Mouse (Mus musculus): ENCODE measurements around the gene Slc30a7. TPM values are rescaled to one million over a fixed set of nuclear protein-coding genes. Genes with fewer than 3 reads are reported as not detected.

The Slc30a7 gene
- polyA plus RNA-seq, 1 experiment from 2014 or later = 15.0 TPM

GRCm38 (mm10) chr3:115961311-115962027 lies 45.7 kb downstream of the Slc30a7 start:
- Histone ChIP-seq H3K36me3 (peaks cover 43% of the 10 kb centered on the region), H3K4me3 (no peak overlapping the region), H3K9me3 (no peaks in the 10 kb centered on the region), H3K4me2 (no peak overlapping the region), H3K27me3 (no peaks in the 10 kb centered on the region), H3K9ac (no peak overlapping the region), H3K4me1 (replicated peaks) (no peaks in the 10 kb centered on the region), H3K27ac (replicated peaks) (no peak overlapping the region)
- ATAC-seq (ENCODE audit: low read depth) = no peak
- 89% methylated on average over 11 of the region's 11 CpGs for WGBS

- Histone ChIP-seq H3K4me2 (no peak overlapping the region), H3K27me3 (no peaks in the 10 kb centered on the region), H3K4me3 (no peak overlapping the region), H3K9ac (no peak overlapping the region), H3K36me3 (peaks cover 58% of the 10 kb centered on the region), H3K9me3 (no peaks in the 10 kb centered on the region), H3K27ac (replicated peaks) (no peak overlapping the region), H3K4me1 (replicated peaks) (no peaks in the 10 kb centered on the region)
- 97% methylated on average over 7 of the region's 7 CpGs for whole genome bisulfite sequencing
- no peak for ATAC-seq (ENCODE audit: low read depth)
Measured at GRCm38 (mm10) chr3:115957223-115957622, 50.0 kb downstream of the Slc30a7 start.

GRCm38 (mm10) chr3:115953088-115953487 lies 54.1 kb downstream of the Slc30a7 start:
- ATAC-seq (ENCODE audit: low read depth) = no peak
- Histone ChIP-seq H3K9me3 (no peaks in the 10 kb centered on the region), H3K27ac (replicated peaks) (0 out of 2 replicates have a peak overlapping the region, but pooled peaks have one; percentile 28), H3K27me3 (no peaks in the 10 kb centered on the region), H3K4me3 (no peak overlapping the region), H3K4me1 (replicated peaks) (peaks cover 16% of the 10 kb centered on the region; the same call in 1 of the 2 replicates), H3K4me2 (no peak overlapping the region), H3K9ac (no peak overlapping the region), H3K36me3 (peaks cover 53% of the 10 kb centered on the region)
- WGBS = 79% methylated on average over 3 of the region's 3 CpGs

GRCm38 (mm10) chr3:115952356-115952755 lies 54.9 kb downstream of the Slc30a7 start:
- H3K4me2 ChIP-seq = no peak overlapping the region
- no peaks in the 10 kb centered on the region for H3K9me3 ChIP-seq
- H3K27me3 ChIP-seq = no peaks in the 10 kb centered on the region
- ATAC-seq (ENCODE audit: low read depth) = no peak
- peaks cover 16% of the 10 kb centered on the region; the same call in 1 of the 2 replicates for H3K4me1 ChIP-seq (replicated peaks)
- peaks cover 47% of the 10 kb centered on the region for H3K36me3 ChIP-seq
- 94% methylated on average over 4 of the region's 4 CpGs for WGBS
- H3K4me3 ChIP-seq = no peak overlapping the region
- H3K9ac ChIP-seq = no peak overlapping the region
- H3K27ac ChIP-seq (replicated peaks) = no peak overlapping the region

- Histone ChIP-seq H3K36me3 (peaks cover 45% of the 10 kb centered on the region), H3K4me1 (replicated peaks) (peaks cover 16% of the 10 kb centered on the region; the same call in 1 of the 2 replicates), H3K9ac (no peak overlapping the region), H3K27me3 (no peaks in the 10 kb centered on the region), H3K4me2 (no peak overlapping the region), H3K9me3 (no peaks in the 10 kb centered on the region), H3K27ac (replicated peaks) (0 out of 2 replicates have a peak overlapping the region, but pooled peaks have one; percentile 59), H3K4me3 (no peak overlapping the region)
- ATAC-seq (ENCODE audit: low read depth) = no peak
- WGBS = 82% methylated on average over 3 of the region's 3 CpGs
Measured at GRCm38 (mm10) chr3:115951221-115951620, 56.0 kb downstream of the Slc30a7 start.

- WGBS = 70% methylated on average over 6 of the region's 6 CpGs
- H3K9ac ChIP-seq = no peak overlapping the region
- no peaks in the 10 kb centered on the region for H3K27me3 ChIP-seq
- H3K36me3 ChIP-seq = peaks cover 37% of the 10 kb centered on the region
- H3K9me3 ChIP-seq = no peaks in the 10 kb centered on the region
- H3K4me2 ChIP-seq = no peak overlapping the region
- peaks cover 16% of the 10 kb centered on the region; the same call in 1 of the 2 replicates for H3K4me1 ChIP-seq (replicated peaks)
- H3K27ac ChIP-seq (replicated peaks) = peak overlapping the region; percentile 59
- no peak overlapping the region for H3K4me3 ChIP-seq
- peak; percentile 19; the same call in 1 of the 2 replicates for ATAC-seq (ENCODE audit: low read depth)
Measured at GRCm38 (mm10) chr3:115949921-115950877, 57.0 kb downstream of the Slc30a7 start.

GRCm38 (mm10) chr3:115949220-115949920 lies 57.8 kb downstream of the Slc30a7 start:
- peak; percentile 82 for ATAC-seq (ENCODE audit: low read depth)
- Histone ChIP-seq H3K4me2 (no peak overlapping the region), H3K27me3 (no peaks in the 10 kb centered on the region), H3K9ac (no peak overlapping the region), H3K4me1 (replicated peaks) (peaks cover 16% of the 10 kb centered on the region; the same call in 1 of the 2 replicates), H3K36me3 (peaks cover 43% of the 10 kb centered on the region), H3K4me3 (no peak overlapping the region), H3K27ac (replicated peaks) (peak overlapping the region; percentile 59; the same call in 1 of the 2 replicates), H3K9me3 (no peaks in the 10 kb centered on the region)
- 29% methylated on average over 3 of the region's 3 CpGs for WGBS

GRCm38 (mm10) chr3:115946272-115946671 lies 60.9 kb downstream of the Slc30a7 start:
- no peaks in the 10 kb centered on the region for H3K27me3 ChIP-seq
- H3K36me3 ChIP-seq = peaks cover 44% of the 10 kb centered on the region
- H3K4me2 ChIP-seq = no peak overlapping the region
- H3K9ac ChIP-seq = no peak overlapping the region
- H3K4me3 ChIP-seq = no peak overlapping the region
- WGBS = 95% methylated on average over 8 of the region's 8 CpGs
- peaks cover 16% of the 10 kb centered on the region; the same call in 1 of the 2 replicates for H3K4me1 ChIP-seq (replicated peaks)
- no peak for ATAC-seq (ENCODE audit: low read depth)
- no peak overlapping the region for H3K27ac ChIP-seq (replicated peaks)
- no peaks in the 10 kb centered on the region for H3K9me3 ChIP-seq

- Histone ChIP-seq H3K4me1 (replicated peaks) (peaks cover 5% of the 10 kb centered on the region; the same call in 1 of the 2 replicates), H3K9ac (no peak overlapping the region), H3K27ac (replicated peaks) (no peak overlapping the region), H3K4me3 (no peak overlapping the region), H3K9me3 (no peaks in the 10 kb centered on the region), H3K36me3 (peaks cover 50% of the 10 kb centered on the region), H3K27me3 (no peaks in the 10 kb centered on the region), H3K4me2 (no peak overlapping the region)
- WGBS = 94% methylated on average over 6 of the region's 6 CpGs
- ATAC-seq (ENCODE audit: low read depth) = no peak
Measured at GRCm38 (mm10) chr3:115944376-115944775, 62.8 kb downstream of the Slc30a7 start.

- Histone ChIP-seq H3K27me3 (no peaks in the 10 kb centered on the region), H3K9ac (no peak overlapping the region), H3K4me1 (replicated peaks) (no peaks in the 10 kb centered on the region), H3K9me3 (no peaks in the 10 kb centered on the region), H3K4me3 (no peak overlapping the region), H3K27ac (replicated peaks) (no peak overlapping the region), H3K4me2 (no peak overlapping the region), H3K36me3 (peaks cover 49% of the 10 kb centered on the region)
- WGBS = 94% methylated on average over 8 of the region's 8 CpGs
- no peak for ATAC-seq (ENCODE audit: low read depth)
Measured at GRCm38 (mm10) chr3:115941464-115941863, 65.7 kb downstream of the Slc30a7 start.

- H3K4me1 ChIP-seq (replicated peaks) = no peaks in the 10 kb centered on the region
- H3K36me3 ChIP-seq = peaks cover 44% of the 10 kb centered on the region
- no peak for ATAC-seq (ENCODE audit: low read depth)
- H3K4me2 ChIP-seq = no peak overlapping the region
- H3K27ac ChIP-seq (replicated peaks) = no peak overlapping the region
- no peak overlapping the region for H3K9ac ChIP-seq
- WGBS = 94% methylated on average over 4 of the region's 4 CpGs
- no peaks in the 10 kb centered on the region for H3K27me3 ChIP-seq
- H3K4me3 ChIP-seq = no peak overlapping the region
- no peaks in the 10 kb centered on the region for H3K9me3 ChIP-seq
Measured at GRCm38 (mm10) chr3:115940510-115940909, 66.7 kb downstream of the Slc30a7 start.

Measured in neural tube, embryonic 13.5 days (tissue).